Comparison of ENCODE assay signal across 27 mouse cellular contexts in genomic region chr8:87507046-87507445, GRCm38 (mm10). TPM values are rescaled to one million over a fixed set of nuclear protein-coding genes. Genes with fewer than 3 reads are reported as not detected.
"Had no signal": no experiment of that assay in that cellular context is flagged by ENCODE, and none has a peak within 500 bp of the region (broad histone marks: within the 10 kb centered on the region; RNA-seq: fewer than 3 reads in every experiment).

No protein-coding gene starts in this region.

- H3K9me3 ChIP-seq: limb, embryonic 12.5 days; limb, embryonic 15.5 days; midbrain, embryonic 12.5 days; midbrain, embryonic 15.5 days had no signal

- H3K4me2 ChIP-seq: limb, embryonic 12.5 days; limb, embryonic 15.5 days; liver, embryonic 11.5 days; lung, embryonic 14.5 days; midbrain, embryonic 12.5 days; midbrain, embryonic 15.5 days had no signal

- H3K9ac ChIP-seq: limb, embryonic 12.5 days; limb, embryonic 15.5 days; liver, embryonic 14.5 days; liver, postnatal 0 days; lung, embryonic 14.5 days; midbrain, embryonic 12.5 days; midbrain, embryonic 15.5 days had no signal

- H3K27me3 ChIP-seq: limb, embryonic 12.5 days; limb, embryonic 15.5 days; midbrain, embryonic 12.5 days; midbrain, embryonic 15.5 days had no signal

- H3K36me3 ChIP-seq: limb, embryonic 12.5 days; limb, embryonic 15.5 days; midbrain, embryonic 12.5 days; midbrain, embryonic 15.5 days had no signal

- H3K27ac ChIP-seq: limb, embryonic 12.5 days; limb, embryonic 15.5 days; liver, embryonic 14.5 days; macrophage; midbrain, embryonic 12.5 days; midbrain, embryonic 15.5 days had no signal

- ATAC-seq: liver, postnatal 0 days; lung, postnatal 0 days; midbrain, embryonic 15.5 days had no signal

- H3K4me1 ChIP-seq: limb, embryonic 15.5 days had no signal

- H3K4me3 ChIP-seq: limb, embryonic 12.5 days; limb, embryonic 15.5 days; midbrain, embryonic 12.5 days; midbrain, embryonic 15.5 days had no signal

- DNase-seq: kidney, adult 9 months; kidney, postnatal 25 days; left cerebral cortex, postnatal 4 days; liver, postnatal 0 days; lung, embryonic 14.5 days; thymus, adult 18-20 months; thymus, postnatal 36 days had no signal

RNA-seq across cellular contexts. Expression of gene Cbln1, which starts 34.6 kb away (rescaled TPM):
- total RNA-seq: monocyte, adult 5-6 weeks had no signal
- polyA plus RNA-seq: kidney, embryonic 16.5 days; liver, postnatal 0 days; lung, embryonic 14.5 days; lung, postnatal 0 days; macrophage had no signal

RNA-seq across cellular contexts. Expression of gene 4933402J07Rik, which starts 56.6 kb away (rescaled TPM):
- total RNA-seq: layer of hippocampus, postnatal 14 days; left cerebral cortex, adult 8-10 months; left cerebral cortex, postnatal 14 days; left cerebral cortex, postnatal 4 days; megakaryocyte, adult 5-6 weeks; monocyte, adult 5-6 weeks had no signal
- polyA plus RNA-seq: kidney, embryonic 16.5 days; limb, embryonic 12.5 days; limb, embryonic 15.5 days; liver, embryonic 11.5 days; liver, embryonic 14.5 days; liver, postnatal 0 days; lung, embryonic 14.5 days; lung, postnatal 0 days; macrophage; midbrain, embryonic 12.5 days; midbrain, embryonic 15.5 days; neural tube, embryonic 11.5 days; neural tube, embryonic 14.5 days; small intestine, adult 2 months; spleen, adult 2 months; stomach, embryonic 16.5 days; urinary bladder, adult 2 months had no signal
